Mouse (Mus musculus) thymus, adult 18-20 months (tissue): ENCODE measurements around the gene Gpc6.

Source experiments
- DNase-seq, 2 experiments: peaks; one replicate each; pipeline ENCODE4 v3.0.0; 2022; ENCODE audit warnings: mixed read lengths in 2 of 2

Gpc6 gene

GRCm38 (mm10) chr14:117756505-117756904, 831.4 kb downstream of the Gpc6 start:
- no peak for DNase-seq

DNA sequence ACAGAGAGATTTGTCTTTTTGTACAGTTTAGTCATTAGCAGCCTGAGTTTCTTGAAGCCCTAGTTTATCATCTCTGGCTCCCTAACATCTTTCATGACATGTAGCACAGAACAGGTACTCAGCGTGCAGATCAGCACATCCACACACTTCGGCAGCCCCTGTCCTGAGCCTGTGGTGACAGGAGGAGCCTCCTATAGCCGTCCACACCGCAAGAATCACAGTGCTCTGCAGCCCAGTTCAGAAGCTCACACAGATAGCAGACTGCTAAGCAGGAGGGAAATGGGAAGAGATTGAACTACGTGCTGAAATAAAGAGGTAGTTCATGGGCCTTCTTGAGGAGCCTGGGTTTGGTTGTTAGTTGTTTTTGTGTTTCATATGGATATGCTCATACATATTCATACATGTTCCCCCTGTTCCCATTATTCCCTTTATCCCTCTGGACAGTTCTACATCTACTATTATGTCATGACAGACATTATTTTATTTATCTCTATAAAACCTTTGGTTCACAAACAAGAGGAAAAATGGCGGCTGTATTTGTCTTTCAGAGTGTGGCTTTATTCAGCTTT, 832.8 kb downstream of the Gpc6 start:
- DNase-seq: no peak

DNA sequence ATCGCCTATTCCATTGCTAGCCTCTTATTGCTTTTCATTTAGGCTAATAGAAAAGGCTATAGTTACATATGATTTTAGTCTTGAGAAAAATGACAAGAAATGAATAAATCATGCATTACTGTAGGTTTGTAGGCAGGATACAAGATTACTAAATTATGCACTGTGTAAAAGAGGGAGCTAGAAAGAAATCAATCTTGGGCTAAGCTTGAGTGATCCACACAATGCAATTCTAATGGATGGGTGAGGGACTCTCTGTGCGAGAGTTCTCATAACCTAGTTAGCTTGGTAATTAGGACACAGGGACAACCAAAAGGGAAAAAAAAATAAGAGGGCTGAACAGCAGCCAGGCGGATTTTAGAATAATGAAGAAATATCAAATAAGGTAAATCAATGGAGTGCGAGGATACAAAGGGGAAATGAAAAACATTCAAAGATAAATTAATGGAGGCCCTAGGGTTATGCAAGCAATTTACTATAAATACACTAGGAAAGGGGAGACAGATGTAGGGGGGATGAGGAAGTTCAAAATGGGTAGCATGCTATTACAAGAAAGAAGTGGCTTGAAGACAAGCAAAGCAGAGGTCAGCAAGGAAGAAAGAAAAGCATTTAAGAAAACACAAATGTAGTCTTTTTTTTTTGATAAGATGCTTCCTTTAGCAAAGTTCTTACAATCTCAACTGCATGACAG, 835.9 kb downstream of the Gpc6 start:
- DNase-seq: no peak

DNA sequence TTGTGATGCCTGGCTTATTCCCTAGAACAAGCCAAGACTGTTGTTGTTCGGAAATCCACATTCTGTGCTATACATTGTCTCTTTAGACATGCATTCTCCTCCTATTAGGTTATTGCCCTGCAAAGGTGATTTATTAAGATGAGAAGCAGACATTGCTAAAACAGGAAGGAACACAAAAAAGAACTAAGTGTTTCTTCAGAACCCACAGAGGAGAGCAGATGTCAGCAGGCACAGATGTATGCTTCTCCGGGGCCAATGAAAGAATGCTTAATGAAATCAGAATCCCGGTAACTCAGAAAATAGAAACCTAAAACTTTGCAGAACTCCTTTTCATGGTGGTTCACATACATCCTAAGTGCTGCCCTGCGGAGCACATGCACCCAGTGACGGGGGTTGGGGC, 837.8 kb downstream of the Gpc6 start:
- no peak for DNase-seq

DNA sequence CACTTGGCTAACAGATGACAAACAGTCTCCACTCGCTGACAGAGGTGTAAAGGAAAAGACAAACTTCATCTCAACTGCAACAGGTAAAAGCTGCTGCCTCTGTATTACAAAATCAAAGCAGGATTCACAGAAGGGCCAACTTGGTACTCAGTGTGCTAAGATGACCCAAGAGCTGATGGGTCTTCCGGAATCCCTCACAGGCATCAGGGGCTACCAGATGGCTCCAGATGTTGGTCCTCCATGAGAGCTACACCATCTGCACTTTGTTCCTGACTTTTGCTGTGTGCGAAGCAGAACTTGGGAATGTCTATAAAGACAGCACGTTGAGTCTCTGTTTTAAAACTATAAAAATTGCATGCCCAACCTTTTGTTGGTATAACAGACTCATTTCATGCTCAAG, 842.7 kb downstream of the Gpc6 start:
- no peak for DNase-seq

DNA sequence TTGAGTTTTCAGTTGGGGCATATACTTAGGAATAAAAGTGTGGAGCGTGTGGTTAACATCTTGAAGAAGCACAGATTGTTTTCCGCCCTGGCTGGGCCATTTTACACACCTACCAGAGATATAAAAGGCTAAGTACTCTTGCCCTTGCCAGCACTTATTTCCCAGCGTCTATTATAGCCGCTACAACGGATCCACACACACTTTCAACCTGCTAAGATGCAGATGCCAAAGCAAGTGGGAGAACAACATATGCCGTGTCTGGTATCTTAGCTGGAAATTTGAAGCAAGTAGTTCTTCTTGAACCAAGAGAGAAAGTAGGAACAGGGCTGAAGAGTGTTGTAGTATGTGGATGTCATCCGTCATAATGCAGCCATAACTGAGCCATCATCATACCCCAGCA, 843.6 kb downstream of the Gpc6 start:
- DNase-seq: no peak

DNA sequence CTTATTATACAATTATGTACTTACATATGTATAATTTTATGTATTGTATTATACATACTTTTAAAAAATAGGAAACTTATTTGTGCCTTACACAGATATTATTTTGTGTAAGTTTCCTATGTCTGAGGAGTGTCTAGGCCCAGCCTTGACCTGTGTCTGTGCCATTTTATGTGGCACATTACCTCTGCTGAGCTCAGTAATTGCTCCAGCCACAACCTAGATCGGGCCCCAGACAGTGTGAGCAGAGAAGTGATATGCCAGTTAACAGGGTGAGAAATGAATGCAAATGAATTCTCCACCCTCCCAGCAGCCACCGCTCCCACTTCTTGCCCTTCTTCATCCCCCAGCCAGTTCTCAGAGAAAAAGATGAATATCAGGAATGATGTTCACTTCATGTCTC, 848.3 kb downstream of the Gpc6 start:
- DNase-seq: no peak

GRCm38 (mm10) chr14:117777866-117778500, 852.9 kb downstream of the Gpc6 start:
- DNase-seq: no peak

GRCm38 (mm10) chr14:117778538-117779413, 853.7 kb downstream of the Gpc6 start:
- no peak for DNase-seq

DNA sequence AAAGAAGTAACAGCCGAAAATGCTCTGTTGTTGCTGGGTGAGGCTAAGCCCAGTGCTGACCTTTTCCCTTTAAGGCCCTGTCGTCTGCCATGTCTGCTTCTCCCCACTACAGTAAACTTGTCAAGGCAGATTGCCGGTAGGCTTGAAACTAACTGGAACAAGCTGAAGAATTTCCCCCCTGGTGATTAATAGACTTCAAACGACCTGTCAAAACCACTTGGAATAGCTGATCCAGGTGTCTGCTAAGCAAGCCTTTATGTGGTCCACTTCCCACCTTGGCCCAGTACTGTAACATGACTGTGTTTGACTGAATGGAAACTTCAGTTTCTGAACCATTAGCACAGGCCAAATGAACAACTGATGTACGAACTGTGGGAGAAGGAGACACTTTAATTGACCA, 856.6 kb downstream of the Gpc6 start:
- DNase-seq: no peak

DNA sequence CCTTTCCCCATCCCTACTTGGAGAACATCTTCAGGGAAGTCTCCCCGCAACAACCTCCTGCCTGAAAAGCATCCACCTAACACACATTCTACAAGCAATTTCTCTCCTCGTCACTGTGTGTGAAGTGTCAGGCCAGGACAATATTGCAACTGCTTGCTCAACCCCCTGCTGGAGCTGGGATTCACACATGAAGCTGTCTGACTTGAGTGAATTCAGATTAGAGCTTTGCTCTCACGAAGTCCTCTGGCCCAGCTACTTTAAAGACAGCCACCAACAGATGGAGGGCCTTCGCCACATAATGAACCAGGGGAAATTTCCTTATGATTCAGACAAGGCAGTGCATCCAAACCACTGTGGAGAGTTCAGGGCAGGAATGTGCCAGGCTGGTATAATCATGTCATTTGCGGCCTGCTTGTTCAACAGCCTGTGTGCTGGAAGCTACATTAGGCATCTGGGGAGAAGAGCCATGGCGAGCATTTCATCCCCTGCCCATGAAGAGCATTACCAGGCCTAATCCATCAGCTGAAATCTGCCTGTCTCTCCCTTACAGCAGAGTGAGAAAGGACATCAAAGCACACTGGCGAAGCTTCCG, 858.7 kb downstream of the Gpc6 start:
- no peak for DNase-seq

DNA sequence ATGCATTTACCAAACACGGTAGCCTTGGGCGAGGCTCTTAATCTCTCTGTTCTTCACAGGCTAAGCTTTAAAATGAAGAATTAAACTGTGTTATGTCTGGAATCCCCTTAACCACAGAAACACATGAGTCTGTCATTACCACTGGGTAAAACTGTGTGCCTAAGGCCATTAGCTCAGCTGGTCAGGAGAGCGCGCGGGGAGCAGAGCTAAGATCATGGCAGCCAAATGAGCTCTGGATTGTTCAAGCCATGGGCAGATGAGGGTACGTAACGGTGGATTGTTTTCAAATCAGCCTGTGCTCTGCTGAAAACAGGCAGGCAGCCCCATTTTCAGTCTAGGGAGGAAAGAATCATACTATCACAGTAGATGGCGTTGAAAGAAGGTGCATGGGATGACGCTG, 859.8 kb downstream of the Gpc6 start:
- no peak for DNase-seq

- DNase-seq: no peak
Observed at GRCm38 (mm10) chr14:117785507-117786085, 860.5 kb downstream of the Gpc6 start.

GRCm38 (mm10) chr14:117786647-117787046, 861.5 kb downstream of the Gpc6 start:
- DNase-seq: no peak

DNA sequence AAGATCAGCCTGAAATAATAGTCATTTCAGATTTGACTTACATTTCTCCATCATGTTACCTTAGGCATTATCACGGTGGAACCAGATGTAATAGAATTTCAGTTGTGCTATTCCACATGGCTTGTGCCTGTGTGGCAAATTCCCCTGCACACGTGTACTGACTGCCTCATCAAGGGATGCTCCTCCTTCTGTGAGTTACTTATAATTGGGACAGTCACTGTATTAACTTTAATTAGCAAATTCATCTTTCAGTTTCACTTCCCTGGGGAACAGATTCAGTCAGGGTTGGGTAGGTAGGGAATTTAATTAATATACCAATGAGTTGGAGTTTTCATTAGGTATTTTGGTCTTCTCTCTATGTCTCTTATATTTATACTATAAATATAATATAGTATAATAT, 869.8 kb downstream of the Gpc6 start:
- DNase-seq: no peak

GRCm38 (mm10) chr14:117796661-117797060, 871.5 kb downstream of the Gpc6 start:
- DNase-seq: no peak

GRCm38 (mm10) chr14:117800399-117800798, 875.3 kb downstream of the Gpc6 start:
- DNase-seq: no peak

- DNase-seq: no peak
Observed at GRCm38 (mm10) chr14:117807846-117808245, 882.7 kb downstream of the Gpc6 start.

- DNase-seq: no peak
Observed at GRCm38 (mm10) chr14:117808326-117808725, 883.2 kb downstream of the Gpc6 start.

DNA sequence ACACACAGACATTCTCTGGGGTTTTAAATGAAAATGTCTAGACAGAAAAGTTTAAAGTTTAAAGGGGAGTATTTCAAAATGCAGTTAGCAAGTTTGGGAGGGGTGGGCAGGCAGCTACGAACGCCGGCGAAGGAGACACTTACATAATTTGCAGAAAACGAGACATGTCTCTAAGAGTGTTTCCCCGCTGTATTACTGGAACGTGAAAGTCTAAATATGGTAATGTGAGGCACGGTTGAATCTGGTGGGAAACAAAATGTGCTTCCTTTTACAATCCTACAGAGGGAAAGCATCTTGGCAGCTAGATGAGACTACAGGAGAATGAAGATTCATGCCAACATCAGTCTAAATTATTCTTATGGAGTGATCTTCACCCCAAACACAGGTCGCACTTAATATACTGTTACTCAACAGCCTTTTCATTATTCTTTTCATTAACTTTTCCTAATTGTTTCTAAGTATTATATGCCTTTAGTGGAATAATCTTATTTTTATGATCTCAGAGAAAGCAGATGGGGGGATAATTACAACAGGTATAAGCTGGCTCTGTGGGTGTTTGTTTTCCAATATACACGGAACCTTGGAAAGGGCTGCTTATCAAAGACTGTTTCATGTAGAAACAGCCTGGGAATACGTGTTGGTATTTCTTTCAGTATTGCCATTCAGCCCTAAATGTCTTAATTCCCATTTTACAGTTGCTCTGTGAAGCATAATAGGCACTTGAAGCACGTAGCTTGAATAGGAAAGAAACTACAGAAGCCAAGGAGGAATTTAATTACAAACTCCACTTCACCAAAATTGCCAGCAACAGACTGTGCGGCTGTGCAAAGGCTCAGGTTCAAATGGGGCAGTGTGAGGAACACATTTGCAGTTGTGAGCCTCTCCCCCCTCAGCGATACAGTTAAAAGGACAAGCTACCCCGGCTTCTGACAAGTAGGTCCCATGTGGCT, 885.5 kb downstream of the Gpc6 start:
- no peak for DNase-seq

- DNase-seq: no peak
Observed at GRCm38 (mm10) chr14:117813473-117813872, 888.4 kb downstream of the Gpc6 start.
